Mouse (Mus musculus): ENCODE results near the gene Gmip. TPM values are rescaled to one million over a fixed set of nuclear protein-coding genes. Genes with fewer than 3 reads are reported as not detected.

Gene Gmip
- polyA plus RNA-seq (2012; rRNA removed), result 169 and 195 TPM in 2 replicates

DNA sequence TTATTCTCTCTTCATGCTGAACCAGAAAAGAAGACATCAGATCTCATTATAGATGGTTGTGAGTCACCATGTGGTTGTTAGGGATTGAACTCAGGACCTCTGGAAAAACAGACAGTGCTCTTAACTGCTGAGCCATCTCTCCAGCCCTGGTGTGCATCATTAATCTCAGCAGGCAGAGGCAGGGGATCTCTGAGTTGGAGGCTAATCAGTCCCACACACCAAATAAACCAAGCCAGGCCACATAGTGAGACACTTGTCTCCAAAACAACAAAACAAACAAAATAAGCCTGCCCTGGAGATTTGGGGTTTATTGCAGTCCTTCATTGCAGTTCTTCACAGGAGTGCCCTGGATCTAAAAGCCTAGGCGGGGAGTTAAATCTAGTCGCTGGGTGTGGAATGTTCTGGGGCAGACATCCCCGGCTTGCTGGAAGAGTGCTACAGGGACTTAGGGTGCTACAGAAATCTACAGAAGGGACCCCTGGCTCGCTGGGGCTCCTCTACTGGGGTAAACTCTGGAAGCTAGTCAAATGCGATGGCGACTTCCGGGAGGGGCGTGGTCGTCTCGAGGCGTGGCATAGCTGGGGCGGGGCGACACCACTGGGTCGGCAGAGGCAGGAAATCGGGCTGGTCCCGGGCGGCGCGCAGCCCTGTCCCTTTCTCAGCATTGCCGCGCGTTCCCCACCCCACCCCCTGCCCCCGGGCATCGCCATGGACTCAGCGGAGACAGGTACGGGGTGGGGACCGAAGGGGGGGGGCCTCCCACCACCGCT, at the start of gene Gmip:
TSS of gene Gmip (plus strand) at position 586 of the 770 bp plus-strand sequence.
- peaks cover 54% of the 10 kb centered on the region for H3K36me3 ChIP-seq (ENCODE audit: control insufficient read depth, insufficient read depth, low read length)
- TF ChIP-seq POLR2A (IDR thresholded peaks at IDR 0.05; ENCODE audit: control insufficient read depth, extremely low read depth, insufficient read depth, low read length, poor library complexity) (peak; percentile 68), CTCF (IDR thresholded peaks at IDR 0.05; ENCODE audit: borderline replicate concordance, control insufficient read depth, extremely low read depth, insufficient read depth, low read length, poor library complexity) (no peak)
- 6% methylated on average over 28 of the region's 28 CpGs for WGBS
- peak; percentile 96 for DNase-seq
- H3K27ac ChIP-seq (ENCODE audit: control insufficient read depth, insufficient read depth, low read length), result peak within 1 kb of the TSS; percentile 78
- H3K4me3 ChIP-seq (ENCODE audit: control insufficient read depth, insufficient read depth, low read length), result peak within 1 kb of the TSS; percentile 86
- H3K27me3 ChIP-seq (ENCODE audit: control insufficient read depth, insufficient read depth, low read length), result no peaks in the 10 kb centered on the region
- H3K4me1 ChIP-seq (replicated peaks; ENCODE audit: control insufficient read depth, insufficient read depth, low read length), result peaks cover 11% of the 10 kb centered on the region

DNA sequence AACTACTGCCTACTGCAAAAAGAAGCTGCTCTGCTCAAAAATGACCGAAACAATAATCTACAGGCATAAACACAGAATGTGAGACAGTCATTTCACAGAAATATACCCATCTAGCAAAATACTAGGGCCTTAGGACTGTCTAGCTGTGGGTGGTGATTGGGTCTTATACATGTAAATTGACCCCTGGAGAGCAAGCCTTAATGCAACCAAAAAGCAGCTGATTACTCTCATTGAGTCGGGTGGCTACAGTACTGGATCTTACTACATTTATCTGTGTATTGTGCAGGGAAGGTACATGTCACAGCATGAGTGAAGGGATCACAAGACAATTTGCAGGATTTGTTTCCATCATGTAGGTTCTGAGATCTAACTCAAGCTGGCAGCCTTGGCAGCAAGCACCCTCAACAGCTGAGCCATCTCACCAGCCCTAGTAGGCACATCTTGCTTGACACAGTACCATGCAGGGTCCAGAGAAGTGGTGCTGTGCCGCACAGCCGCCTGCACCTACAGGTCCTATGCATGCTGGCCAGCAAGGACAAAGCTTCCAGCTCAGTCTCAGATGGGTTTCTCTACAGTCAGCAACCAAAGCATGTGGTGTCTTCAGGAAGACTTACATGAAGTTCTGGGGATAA, 46.5 kb upstream of the Gmip start:
- WGBS, result 95% methylated on average over 4 of the region's 4 CpGs
- peaks cover 37% of the 10 kb centered on the region for H3K36me3 ChIP-seq (ENCODE audit: control insufficient read depth, insufficient read depth, low read length)
- H3K27ac ChIP-seq (ENCODE audit: control insufficient read depth, insufficient read depth, low read length), result no peak overlapping the region
- no peak for DNase-seq
- H3K4me1 ChIP-seq (replicated peaks; ENCODE audit: control insufficient read depth, insufficient read depth, low read length), result no peaks in the 10 kb centered on the region
- TF ChIP-seq CTCF (IDR thresholded peaks at IDR 0.05; ENCODE audit: borderline replicate concordance, control insufficient read depth, extremely low read depth, insufficient read depth, low read length, poor library complexity), result no peak
- no peak for TF ChIP-seq POLR2A (IDR thresholded peaks at IDR 0.05; ENCODE audit: control insufficient read depth, extremely low read depth, insufficient read depth, low read length, poor library complexity)
- H3K27me3 ChIP-seq (ENCODE audit: control insufficient read depth, insufficient read depth, low read length), result no peaks in the 10 kb centered on the region
- H3K4me3 ChIP-seq (ENCODE audit: control insufficient read depth, insufficient read depth, low read length), result no peak overlapping the region

DNA sequence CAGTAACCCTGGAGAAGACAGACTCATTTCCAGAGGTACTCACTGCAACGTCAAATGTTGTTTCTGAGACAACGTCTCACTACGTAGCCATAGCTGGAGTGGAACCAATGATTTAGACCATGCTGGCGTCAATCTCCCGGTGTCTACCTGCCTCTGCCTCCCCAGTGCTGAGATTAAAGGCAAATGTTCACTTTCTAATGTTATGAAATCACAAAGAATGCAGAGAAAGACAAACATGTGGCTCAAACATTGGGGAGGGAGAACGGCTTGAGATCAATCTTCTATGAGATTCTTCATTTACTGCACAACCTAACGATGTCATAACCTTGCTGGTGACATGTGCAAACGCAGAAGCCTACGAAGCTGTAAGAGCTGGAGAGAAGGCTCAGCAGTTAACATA, 37.3 kb upstream of the Gmip start:
- Histone ChIP-seq H3K4me1 (replicated peaks; ENCODE audit: control insufficient read depth, insufficient read depth, low read length) (peaks cover 5% of the 10 kb centered on the region; the same call in 1 of the 2 replicates), H3K4me3 (ENCODE audit: control insufficient read depth, insufficient read depth, low read length) (no peak overlapping the region), H3K27ac (ENCODE audit: control insufficient read depth, insufficient read depth, low read length) (no peak overlapping the region), H3K27me3 (ENCODE audit: control insufficient read depth, insufficient read depth, low read length) (no peaks in the 10 kb centered on the region), H3K36me3 (ENCODE audit: control insufficient read depth, insufficient read depth, low read length) (peaks cover 28% of the 10 kb centered on the region)
- DNase-seq, result no peak
- 96% methylated on average over 9 of the region's 9 CpGs for WGBS
- no peak for TF ChIP-seq CTCF (IDR thresholded peaks at IDR 0.05; ENCODE audit: borderline replicate concordance, control insufficient read depth, extremely low read depth, insufficient read depth, low read length, poor library complexity)
- TF ChIP-seq POLR2A (IDR thresholded peaks at IDR 0.05; ENCODE audit: control insufficient read depth, extremely low read depth, insufficient read depth, low read length, poor library complexity), result no peak

DNA sequence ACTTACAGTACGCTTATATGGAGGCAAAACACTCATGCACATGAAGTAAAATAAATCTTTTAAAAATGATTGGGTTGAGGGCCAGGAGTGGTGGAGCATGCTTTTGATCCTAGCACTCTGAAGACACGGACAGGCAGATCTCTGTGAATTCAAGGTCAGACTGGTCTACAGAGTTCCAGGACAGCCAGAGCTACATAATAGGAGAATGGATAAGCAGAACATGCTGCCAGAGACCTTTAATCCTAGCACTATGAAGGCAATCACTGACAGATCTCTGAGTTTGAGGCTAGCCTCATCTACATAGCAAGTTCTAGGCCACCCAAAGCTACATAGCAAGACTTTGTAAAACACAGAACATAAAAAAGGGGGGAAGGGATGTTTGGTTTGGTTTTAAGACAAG, 36.4 kb upstream of the Gmip start:
- Histone ChIP-seq H3K36me3 (ENCODE audit: control insufficient read depth, insufficient read depth, low read length) (peaks cover 19% of the 10 kb centered on the region), H3K4me3 (ENCODE audit: control insufficient read depth, insufficient read depth, low read length) (no peak overlapping the region), H3K4me1 (replicated peaks; ENCODE audit: control insufficient read depth, insufficient read depth, low read length) (peaks cover 5% of the 10 kb centered on the region; the same call in 1 of the 2 replicates), H3K27me3 (ENCODE audit: control insufficient read depth, insufficient read depth, low read length) (no peaks in the 10 kb centered on the region), H3K27ac (ENCODE audit: control insufficient read depth, insufficient read depth, low read length) (no peak overlapping the region)
- TF ChIP-seq CTCF (IDR thresholded peaks at IDR 0.05; ENCODE audit: borderline replicate concordance, control insufficient read depth, extremely low read depth, insufficient read depth, low read length, poor library complexity), result no peak
- no peak for TF ChIP-seq POLR2A (IDR thresholded peaks at IDR 0.05; ENCODE audit: control insufficient read depth, extremely low read depth, insufficient read depth, low read length, poor library complexity)
- DNase-seq, result no peak
- 96% methylated on average over 2 of the region's 2 CpGs for WGBS

DNA sequence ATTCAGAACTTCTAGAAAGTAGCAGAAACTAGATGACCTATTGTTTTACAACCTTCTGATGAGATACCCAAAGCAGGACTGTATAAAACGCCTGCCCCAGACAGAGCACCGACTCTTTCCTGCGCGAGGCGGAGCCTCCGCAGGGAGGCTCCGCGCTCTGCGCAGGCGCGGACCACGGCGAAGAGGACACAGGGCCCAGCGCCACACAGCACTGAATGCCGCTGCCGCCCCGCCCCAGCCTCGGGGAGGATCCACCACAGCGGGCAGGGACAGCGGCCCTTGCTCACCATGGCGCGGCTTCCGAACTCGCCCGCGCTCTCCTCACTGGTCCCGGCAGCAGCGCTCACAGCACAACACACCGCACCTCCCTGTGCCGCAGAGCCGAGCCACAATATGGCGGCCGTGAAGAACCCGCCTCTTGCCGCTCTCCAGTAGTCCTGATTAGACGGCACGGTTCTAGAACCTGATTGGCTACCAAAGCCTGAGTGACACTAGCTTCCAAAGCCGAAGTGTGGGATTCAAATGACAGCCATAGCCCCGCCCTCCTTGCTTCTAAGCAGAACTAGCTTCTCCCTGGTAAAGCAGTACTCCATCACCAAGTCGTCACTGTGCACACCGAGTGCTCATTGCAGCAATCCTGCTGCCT, 33.9 kb upstream of the Gmip start, which contains the start of gene Gm20422:
TSS of gene Gm20422 (minus strand) at position 384 of the 646 bp plus-strand sequence.
- TF ChIP-seq CTCF (IDR thresholded peaks at IDR 0.05; ENCODE audit: borderline replicate concordance, control insufficient read depth, extremely low read depth, insufficient read depth, low read length, poor library complexity) (0 out of 2 replicates have a peak, but pooled peaks have one; percentile 61), POLR2A (IDR thresholded peaks at IDR 0.05; ENCODE audit: control insufficient read depth, extremely low read depth, insufficient read depth, low read length, poor library complexity) (peak; percentile 91)
- peak within 1 kb of the TSS; percentile 76 for H3K27ac ChIP-seq (ENCODE audit: control insufficient read depth, insufficient read depth, low read length)
- peaks cover 5% of the 10 kb centered on the region; the same call in 1 of the 2 replicates for H3K4me1 ChIP-seq (replicated peaks; ENCODE audit: control insufficient read depth, insufficient read depth, low read length)
- peak; percentile 85 for DNase-seq
- WGBS, result under 1% methylated on average over 41 of the region's 41 CpGs
- H3K27me3 ChIP-seq (ENCODE audit: control insufficient read depth, insufficient read depth, low read length), result no peaks in the 10 kb centered on the region
- H3K36me3 ChIP-seq (ENCODE audit: control insufficient read depth, insufficient read depth, low read length), result no peaks in the 10 kb centered on the region
- peak within 1 kb of the TSS; percentile 68 for H3K4me3 ChIP-seq (ENCODE audit: control insufficient read depth, insufficient read depth, low read length)

DNA sequence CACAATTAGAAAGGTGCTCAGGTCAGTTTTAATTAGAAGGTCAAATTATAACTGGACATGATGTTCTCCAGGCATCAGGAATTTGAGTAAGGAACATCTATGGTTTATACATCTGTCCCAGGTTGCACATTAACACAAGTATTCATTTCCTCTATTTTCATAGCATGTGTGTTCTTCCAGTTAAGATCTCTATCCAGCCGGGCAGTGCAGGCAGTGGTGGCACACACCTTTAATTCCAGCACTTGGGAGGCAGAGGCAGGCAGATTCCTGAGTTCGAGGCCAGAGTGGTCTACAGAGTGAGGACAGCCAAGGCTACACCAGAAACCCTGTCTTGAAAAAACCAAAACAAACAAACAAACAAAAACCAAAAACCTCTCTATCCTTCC, 33.3 kb upstream of the Gmip start:
- TF ChIP-seq CTCF (IDR thresholded peaks at IDR 0.05; ENCODE audit: borderline replicate concordance, control insufficient read depth, extremely low read depth, insufficient read depth, low read length, poor library complexity), result no peak
- TF ChIP-seq POLR2A (IDR thresholded peaks at IDR 0.05; ENCODE audit: control insufficient read depth, extremely low read depth, insufficient read depth, low read length, poor library complexity), result no peak
- no peak for DNase-seq
- Histone ChIP-seq H3K27ac (ENCODE audit: control insufficient read depth, insufficient read depth, low read length) (0 out of 2 replicates have a peak overlapping the region, but pooled peaks have one; percentile 15), H3K4me1 (replicated peaks; ENCODE audit: control insufficient read depth, insufficient read depth, low read length) (peaks cover 5% of the 10 kb centered on the region; the same call in 1 of the 2 replicates), H3K4me3 (ENCODE audit: control insufficient read depth, insufficient read depth, low read length) (no peak overlapping the region), H3K27me3 (ENCODE audit: control insufficient read depth, insufficient read depth, low read length) (no peaks in the 10 kb centered on the region), H3K36me3 (ENCODE audit: control insufficient read depth, insufficient read depth, low read length) (no peaks in the 10 kb centered on the region)
- WGBS, result 43% methylated on average over 2 of the region's 2 CpGs
